Mouse (Mus musculus): ENCODE results near the gene Kctd20.

Kctd20 gene

DNA sequence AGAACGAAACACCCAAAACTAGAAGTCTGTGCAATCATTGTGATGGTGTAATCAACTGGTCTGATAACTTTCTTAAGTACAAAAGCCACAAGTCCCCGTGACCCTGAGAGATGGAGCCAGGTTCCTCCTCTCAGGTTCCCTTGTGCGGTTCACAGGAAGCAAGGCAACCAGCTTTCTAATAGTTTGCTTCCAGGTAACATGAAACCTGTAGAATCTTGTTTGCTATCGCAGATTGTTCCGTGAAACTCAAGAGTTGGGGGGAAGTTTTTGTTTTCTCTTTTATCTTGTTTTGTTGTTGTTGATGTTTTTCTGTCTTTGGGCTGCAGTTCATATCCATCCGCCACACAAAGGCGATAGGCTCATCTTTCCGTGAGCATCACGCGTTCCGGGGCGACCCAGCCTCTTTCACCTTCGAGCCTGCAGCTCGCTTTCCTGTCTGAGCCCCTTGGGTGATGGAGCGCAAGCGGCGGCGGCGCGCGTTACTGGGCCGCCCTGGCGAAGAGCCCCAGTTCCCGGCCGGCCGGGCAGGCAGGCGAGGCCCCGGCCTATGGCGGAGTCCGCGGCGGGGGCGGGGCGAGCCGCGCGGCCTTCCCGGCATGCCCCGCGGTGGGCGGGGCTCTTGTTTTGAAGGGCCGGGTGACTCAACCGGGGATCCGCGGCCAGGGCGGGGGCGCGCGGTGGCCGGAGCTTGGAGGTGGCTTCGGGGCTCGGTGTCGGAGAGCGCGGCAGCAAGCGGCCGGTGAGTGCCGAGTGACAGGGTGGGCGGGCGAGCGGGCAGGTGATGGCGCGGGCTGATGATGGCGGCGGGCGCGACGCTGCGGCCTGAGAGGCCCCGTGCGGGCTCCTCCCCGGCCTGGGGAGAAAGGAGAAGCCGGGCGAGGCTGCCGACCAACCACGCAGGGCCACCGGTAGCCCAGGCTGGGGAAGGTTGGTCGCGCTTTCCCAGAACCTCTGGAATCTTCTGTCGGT lies at the start of gene Kctd20:
Kctd20 (plus strand) TSS at position 120 of the 969 bp plus-strand sequence.
- peak; percentile 92 to 95 for DNase-seq

DNA sequence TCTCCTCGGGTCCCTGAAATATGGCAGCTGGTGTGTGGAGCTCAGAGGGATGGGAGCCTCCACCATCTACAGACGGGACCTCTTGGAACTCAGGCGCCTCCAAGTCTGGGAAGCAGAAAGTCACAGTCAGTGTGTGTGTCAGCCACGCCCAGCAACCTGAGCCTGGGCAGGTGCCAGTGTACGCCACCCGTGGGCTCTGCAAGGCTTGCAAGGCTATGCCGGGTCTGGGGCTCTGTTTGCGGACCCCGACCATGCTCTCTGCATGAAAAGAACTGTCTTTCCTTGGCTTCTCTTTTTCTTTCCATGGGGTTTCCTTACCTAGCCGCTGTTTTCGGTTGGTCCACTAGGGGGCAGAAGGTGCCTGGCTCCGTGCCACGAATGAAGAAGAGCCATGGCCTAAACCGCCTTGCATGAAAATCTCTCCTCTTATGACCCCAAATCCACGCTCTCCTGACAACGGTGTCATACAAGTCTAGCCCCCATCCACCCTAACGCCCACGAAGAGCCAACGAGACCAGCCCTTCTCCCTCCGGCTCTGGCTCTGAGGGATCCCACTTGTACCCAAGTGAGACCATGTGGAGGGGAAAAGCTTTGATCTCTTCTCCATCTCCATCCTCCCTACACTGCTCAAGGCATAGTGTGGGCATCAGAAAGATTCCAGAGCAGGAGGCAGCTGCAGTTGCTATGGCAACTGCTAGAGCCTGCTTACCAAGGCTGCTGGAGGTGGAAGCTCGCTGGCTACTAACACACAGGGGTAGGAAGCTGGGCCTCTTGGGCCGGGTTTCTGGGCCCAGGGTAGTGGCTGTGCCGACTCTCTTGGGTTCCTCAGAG lies 47.0 kb upstream of the Kctd20 start:
- peak; percentile 52 to 62 for DNase-seq

DNA sequence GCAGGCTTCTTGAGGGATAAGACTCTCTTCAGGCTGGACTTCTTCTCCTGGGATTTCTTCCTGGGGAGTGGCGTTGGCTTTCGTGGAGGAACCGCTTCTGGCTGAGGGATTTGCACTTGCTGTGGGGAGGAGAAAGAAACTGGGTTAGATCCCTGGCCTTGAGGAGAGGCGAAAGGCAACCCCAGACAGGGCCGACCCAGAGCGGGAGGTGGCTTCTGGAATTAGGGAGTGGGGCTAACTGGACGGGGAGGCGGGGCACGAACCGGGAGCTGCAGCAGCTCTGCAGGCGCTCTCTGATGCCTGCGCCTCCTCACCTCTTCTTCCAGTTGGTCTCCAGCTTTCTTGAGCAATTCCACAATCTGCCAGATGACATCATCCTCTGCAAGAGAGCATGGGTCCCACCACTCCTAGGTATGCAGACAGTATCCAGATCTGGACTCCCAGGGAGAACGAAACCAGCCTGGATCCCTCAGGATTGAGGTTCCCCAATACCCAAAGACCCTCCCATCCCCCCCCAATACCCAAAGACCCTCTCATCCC lies 46.3 kb upstream of the Kctd20 start:
- DNase-seq, result no peak

DNA sequence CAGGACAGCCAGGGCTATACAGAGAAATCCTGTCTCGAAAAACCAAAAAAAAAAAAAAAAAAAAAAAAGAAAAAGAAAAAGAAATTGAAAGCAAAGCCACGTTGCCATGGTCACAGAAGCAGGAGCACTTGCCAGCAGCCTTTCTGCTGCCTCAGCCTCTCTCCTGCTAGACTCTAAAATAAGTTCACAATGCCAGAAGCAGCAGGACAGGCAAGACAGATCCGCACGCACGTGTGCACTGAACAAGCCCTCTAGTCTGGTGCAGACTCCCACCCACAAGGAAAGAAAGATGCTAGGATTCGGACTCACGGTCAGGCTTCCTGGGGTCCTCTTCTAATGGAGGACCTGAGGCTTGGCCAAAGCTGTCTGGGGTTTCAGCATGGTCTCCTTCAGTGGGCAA lies 43.8 kb upstream of the Kctd20 start:
- DNase-seq, result no peak

DNA sequence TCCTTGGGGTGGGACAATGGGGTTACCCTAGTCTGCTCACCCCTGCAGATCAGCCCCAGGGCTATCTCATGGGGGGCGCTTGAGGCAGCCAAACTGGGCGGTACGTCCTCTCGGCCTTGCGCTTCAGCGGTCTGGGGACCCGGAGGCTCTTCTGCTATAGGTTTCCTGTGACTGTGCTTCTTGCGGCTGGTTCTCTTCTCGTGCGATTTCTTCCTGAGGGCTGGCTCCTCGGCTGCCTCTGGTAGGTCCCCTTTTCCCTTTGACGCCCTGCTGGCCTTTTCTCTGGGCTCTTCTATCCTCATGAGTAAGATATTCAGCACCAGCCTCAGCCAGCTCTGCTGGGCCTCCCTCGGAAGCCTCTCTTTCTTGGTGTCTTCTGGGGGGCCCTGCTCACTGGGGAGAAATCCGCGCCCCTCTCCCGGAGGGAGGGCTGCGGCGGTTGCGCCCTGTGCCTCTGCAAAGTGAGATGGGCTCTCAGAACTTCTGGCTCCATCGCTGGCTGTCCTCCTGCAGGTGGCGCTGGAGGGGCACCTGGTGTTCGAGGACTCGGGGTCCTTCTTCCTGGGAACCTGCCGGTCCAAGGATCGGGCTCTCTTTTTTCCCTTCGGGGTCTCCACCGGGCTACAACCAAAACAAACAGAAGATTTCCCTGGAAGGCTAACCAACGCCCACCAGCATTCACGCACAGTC lies 42.4 kb upstream of the Kctd20 start:
- DNase-seq, result peak in 1 of 2 experiments; percentile 27

DNA sequence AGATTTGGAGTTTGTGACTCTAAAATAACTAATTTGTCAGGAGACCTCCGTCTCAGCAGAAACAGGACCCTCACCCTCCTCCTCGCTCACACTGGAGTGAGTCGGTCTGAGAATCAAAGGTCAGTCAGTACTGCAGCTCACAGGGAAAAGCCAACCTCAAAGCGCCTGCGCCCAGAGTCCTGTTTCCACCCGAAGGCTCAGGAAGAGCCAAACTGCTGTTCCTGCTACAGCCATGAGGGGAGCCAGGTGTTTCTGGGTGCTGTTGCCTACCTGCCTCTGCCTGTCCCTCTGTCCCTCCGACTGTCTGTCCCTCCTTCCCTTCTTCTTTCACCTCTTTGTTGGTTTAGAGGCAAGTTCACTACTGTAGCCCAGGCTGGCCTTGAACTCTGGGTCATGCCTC lies 41.6 kb upstream of the Kctd20 start:
- no peak for DNase-seq

DNA sequence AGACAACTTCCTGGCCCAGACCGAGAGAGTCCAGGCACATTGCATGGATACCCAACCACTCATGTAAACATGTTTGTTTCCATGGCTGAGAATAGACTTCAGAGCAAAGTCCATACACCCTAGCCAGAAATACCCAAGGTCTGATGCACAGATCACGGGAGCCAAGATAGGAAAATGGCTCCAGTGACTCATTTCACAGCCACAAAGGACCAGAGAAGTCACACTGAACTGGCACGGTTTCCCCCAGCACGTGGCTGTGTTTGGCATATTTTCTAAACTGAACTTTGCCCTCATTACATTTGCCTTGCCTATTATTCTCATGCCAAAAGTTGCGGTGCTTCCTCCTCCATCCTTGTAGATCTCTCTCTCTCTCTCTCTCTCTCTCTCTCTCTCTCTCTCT lies 38.5 kb upstream of the Kctd20 start:
- peak in 1 of 2 experiments; percentile 13 for DNase-seq

DNA sequence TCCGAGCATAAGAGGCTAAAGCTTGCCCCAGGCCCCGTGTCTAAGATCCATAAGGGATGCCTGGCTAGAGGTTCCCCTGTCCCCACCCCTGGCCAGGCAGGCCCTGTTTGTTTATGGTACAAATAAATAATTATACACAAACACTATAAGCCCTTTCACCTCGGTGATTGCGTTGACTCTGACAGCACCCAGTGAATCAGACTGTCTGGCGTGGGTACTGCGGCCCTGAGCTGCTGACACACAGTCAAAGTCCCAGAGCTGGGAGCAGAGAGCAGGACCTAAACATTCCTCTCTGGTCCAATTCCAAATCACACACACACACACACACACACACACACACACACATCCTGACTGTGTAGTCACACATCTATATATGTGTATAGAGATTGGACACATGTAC lies 37.8 kb upstream of the Kctd20 start:
- no peak for DNase-seq

DNA sequence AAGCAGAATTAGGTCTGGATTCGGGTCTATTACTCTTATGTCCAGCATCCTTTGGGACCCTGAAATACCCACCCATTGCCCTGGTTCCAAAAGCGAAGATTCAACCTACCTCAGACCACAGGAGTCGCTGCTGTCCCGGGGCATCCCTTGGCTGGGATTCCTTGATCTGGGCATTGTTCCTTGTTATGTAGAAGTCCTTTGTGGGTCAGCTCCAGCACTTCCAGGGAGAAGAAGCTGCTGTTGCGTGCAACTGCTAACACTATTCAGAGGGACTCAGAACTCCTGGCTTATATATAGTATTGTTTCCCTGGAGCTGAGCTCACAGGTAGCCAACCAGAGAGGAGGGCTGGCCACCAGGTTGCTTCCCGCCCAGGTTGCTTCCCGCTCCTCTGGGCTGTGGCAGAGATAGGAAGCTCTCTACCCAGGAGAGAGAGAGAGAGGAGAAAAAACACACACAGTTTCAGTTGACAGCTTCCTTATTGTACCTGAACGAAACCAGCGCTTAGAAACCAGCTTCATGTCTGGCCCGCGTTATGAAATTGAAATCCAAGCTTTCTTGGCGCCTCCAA lies 36.6 kb upstream of the Kctd20 start, which contains the start of gene 4930539E08Rik:
4930539E08Rik (minus strand) TSS at position 265 of the 569 bp plus-strand sequence.
- DNase-seq, result no peak

DNA sequence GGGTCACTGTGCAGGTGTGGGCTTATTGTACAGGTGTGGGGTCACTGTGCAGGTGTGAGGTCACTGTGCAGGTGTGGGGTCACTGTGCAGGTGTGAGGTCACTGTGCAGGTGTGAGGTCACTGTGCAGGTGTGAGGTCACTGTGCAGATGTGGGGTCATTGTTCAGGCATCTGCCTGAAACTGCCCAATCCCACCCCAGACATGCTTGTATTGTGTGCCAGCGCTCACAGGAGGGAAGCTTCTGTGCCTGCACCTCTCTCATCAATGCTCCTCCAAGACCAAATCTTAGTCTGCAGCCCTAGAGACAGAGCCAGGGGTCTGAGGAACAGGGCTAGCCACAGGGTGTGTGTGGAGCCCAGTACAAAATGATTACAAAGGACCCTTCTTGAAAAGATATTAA lies 35.2 kb upstream of the Kctd20 start:
- no peak for DNase-seq

DNA sequence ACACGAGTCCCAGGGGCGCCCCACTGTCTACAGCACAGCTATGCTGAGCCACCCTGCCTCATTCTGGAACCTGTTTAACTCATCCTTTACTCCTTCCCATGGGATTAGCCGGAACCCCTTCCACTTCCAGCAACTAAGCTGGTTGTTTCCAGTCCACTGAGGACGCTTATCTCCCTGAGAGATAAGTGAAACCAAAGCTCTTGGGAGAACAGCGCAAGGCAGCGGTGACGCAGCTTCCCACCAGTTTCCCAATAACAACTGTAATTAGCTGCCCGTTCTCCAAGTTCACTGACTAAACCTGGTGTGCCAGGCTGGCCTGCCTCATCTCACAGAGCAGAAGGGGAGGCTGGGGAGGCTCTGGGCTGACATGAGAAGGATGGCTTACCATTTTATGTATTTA lies 30.7 kb upstream of the Kctd20 start:
- DNase-seq, result no peak

DNA sequence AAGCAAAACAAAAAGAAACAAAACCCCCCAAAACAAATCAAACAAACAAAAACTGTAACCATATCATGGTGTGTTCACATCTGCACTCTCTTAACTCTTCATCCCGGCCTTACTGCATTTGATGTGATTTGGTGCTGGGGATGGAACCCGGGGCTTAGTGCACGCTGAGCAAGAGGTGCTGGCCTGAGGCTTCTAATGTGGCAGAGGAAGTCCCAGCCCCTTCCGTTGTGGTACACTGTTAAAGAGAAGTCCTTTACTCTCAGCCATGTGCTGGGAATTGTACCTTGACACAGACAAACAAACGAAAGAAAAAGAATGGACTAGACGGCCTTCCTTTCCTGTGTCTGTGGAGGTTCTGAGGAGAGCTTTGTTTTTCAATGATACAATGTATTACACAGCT lies 29.7 kb upstream of the Kctd20 start:
- no peak for DNase-seq

DNA sequence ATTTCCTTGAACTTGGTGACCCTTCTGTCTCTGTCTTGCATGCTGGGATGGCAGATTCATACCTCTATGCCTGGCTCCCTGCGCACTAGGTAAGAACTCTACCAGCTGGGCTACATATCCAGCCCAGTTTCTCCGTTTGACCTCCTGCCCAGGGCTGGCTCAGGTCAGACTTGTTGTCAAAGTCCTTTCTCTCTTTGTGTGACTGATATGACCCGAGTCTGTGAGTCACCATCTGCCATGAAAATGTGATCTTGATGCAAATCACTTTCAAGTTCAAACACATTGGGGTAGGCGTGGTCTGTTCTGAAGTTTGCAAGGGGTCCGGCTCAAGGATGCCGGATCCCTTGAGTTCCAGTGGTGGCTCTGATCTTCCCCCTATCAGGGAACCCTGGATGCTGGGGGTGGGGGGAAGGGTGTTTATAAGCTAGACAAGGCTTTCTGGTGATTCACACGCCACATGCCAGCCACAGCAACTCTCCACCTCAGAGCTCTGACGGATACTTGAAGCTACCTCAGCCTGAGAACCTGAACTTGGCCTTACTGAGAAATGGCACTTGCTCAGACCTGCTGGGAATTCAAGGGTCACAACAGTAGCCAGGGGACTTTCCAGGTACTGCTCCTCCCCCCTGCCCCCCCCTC lies 26.7 kb upstream of the Kctd20 start:
- DNase-seq, result no peak

DNA sequence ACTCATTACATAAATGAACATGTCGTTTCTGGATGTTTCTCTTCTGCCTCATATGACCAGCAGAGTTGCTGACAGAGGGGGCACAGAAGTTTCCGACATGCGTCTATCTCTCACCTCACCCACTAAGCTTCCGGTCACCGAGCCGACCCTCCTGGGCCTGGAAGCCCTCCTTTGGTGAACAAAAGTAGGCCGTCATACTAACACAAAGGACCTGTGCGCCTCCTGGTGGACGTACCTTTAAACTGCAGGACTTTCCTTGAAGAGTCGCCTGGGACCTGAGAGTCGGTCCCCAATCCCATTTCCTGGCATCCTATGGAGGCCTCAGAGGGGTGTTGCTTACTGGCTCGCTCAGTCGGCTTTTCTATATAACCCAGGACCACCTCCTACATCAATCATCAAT lies 25.4 kb upstream of the Kctd20 start:
- peak; percentile 74 to 83 for DNase-seq

DNA sequence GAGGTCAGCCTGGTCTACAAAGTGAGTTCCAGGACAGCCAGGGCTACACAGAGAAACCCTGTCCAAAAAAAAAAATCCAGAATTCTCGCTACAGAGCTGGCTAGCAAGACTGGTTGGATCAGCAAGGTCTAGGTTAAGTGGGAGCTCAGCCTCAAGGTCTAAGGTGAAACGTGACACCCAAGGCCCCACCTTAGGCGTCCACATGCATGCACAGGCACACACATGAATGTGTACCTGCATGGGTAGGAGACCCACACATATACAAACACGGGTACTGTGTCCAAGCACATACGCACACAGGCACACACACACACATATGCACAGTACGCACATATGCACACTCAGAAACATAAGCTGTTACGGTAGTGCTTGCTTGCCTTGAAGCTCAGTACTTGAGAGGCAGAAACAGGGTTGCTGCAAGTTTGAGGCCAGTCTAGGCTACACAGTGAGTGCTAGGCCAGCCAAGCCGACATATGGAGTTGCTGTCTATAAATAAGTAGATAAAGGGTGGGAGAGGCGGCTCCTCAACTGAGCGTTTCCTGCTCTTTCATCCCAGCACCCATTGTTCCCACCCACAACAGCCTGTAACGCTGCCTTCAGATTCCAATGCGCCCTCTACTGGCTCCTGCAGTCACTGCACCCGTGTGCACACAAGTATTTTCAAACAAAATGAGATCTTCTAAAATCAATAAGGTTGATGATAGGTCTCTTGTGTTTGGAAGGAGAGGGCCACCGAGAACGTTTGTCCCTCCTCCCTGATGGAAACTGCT lies 24.7 kb upstream of the Kctd20 start:
- peak; percentile 50 to 65 for DNase-seq

DNA sequence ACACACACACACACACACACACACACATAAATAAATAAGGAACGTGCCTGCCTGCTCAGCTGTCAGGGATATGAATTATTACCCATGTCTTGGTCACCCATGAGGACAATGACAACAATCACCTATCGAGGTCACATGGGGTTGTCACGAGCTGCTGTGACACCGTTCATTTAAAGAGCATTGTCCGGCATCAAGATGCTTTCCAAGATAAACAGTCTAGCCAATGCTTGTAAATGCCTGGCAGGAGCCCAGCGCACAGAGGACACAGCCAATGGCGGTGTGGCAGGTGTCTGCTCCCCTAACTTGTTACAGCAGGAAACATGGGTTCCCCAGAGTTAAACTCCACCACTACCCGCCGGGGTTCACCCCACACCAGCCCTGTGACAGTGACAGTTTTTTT lies 23.7 kb upstream of the Kctd20 start:
- no peak for DNase-seq

DNA sequence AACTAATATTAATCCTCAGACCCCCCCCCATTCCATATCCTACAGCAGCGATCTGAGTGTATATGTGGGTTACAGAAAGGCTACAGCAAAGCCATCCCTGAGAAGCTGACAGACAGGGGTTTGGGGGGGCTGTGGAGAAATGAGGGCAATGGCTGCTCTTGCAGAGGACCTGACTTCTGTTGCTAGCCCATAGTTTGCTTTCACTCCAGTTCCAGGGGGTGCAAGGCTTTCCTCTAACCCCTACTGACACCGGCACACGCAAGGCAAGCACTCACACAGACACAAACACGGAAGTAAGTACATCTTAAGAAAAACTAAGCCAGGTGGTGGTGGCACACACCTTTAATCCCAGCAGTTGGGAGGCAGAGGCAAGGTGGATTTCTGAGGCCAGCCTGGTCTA lies 22.4 kb upstream of the Kctd20 start:
- DNase-seq, result no peak

DNA sequence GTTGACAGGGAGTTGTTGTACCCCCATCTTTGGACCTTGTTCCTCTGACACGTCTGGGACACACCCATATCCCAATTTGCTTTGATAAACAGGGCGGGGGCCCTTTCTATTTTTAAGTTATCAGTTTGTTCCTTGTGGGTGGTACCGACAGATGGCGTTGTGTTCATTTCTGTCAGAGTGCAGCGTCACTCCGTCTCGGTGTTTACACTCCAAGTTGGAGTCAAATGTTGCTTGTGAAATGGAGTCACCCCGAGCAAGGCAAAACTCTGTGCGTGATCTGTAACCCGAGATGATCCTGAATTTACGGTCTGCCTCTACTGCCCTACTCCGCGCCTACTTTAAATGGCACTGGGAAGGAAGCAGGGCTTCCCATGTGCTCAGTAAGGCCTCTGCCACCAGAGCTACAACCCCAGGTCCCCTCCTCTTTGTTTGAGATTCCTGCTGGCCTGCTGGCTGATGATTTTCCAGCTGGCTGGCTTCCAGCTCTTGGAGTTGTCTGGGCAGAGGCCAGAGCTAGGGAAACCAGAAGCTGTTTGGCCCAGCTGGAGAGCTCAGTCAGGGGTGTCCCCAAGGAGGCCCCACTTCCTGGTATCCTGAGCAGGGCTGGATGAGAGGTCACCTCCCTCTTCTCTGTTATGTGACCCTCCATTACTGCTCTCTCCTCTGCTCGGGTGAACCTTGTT lies 21.2 kb upstream of the Kctd20 start:
- peak; percentile 91 to 94 for DNase-seq

DNA sequence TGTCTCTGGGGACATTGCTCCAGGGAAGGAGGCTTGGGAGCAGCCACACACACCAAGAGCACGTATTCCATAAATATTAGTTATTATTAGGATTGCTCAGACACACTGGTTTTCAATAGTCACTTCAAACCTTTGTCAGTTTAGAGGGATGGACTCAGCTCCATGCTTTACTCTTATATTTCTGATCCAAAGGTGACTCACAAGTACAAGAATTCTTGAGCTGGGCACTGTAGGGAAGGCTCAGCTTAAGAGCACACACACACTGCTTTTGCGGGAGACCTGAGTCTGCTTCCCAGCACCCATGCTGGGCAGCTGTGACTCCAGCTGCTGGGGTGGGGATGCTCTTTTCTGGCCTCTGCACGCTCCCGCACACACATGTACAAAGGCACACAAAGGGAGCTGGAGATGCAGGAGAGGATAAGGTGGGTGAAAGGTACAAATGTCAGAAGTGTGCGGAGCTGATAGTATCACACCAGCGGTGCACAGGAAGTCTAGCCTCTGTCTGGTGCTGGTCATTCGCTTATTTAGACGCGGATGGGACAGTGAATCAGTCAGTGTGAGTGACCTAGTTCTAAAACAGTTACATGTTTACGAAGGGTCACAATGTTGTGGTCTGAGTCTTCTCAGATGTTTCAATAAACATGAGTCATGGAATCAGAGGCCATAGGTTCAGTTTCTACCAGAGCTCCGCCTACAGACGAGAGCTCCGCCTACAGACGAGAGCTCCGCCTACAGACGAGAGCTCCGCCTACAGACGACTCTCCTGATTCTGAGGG lies 20.1 kb upstream of the Kctd20 start:
- no peak for DNase-seq

DNA sequence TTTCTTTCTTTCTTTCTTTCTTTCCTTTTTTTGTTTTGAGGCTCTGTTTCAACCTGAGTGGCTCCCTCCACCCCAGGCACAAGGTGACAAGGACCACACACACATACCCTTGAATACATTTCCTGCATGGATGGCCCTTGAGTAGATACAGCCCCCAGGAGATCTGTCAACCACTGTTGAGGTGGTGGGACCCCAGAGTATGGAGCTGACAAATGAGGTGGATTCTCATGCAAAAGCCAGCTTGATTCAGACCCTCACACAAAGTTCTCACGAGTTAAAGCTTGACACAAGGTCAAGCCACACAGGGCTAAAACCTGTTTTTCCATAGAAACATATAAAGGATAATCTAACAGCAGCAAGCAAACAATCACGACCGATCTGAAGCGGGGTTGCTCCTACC lies 19.5 kb upstream of the Kctd20 start:
- no peak for DNase-seq
